Mouse (Mus musculus): ENCODE data around the gene Pde4d. TPM values are rescaled to one million over a fixed set of nuclear protein-coding genes. Genes with fewer than 3 reads are reported as not detected.
"Not testable (repeated sequence)": the region's sequence is repeated elsewhere in the genome, so short reads cannot be mapped to it uniquely, and the experiment has no call there.

Pde4d gene
- polyA plus RNA-seq, 1 experiment, result 56.2 TPM

DNA sequence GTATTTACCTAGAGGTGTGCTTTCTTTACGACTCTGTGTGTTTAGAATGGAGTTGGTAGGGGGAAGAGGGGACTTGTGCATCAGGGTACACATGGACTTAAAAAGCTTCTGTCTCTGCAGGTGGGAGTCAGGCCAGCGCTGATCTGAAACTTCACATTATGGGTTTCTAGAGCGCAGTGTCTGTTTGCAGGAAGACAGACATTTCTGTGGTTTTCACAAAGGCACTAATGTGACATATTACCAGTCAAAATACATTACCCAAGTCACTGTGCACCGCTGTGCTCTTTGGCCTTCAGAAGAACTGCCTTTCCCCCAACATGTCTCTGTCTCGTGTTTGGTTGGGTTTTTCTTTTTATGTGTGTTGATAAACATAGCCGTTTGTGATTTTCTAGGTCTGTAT lies 1395.1 kb downstream of the Pde4d start:
- Histone ChIP-seq H3K4me1 (ENCODE audit: control insufficient read depth, insufficient read depth, insufficient read length, low read length) (no peaks in the 10 kb centered on the region), H3K27ac (replicated peaks; ENCODE audit: low read depth, low read length) (no peak overlapping the region)

GRCm38 (mm10) chr13:109863826-109864225 lies 1414.1 kb downstream of the Pde4d start:
- H3K27ac ChIP-seq (replicated peaks; ENCODE audit: low read depth, low read length), result no peak overlapping the region
- no peaks in the 10 kb centered on the region for H3K4me1 ChIP-seq (ENCODE audit: control insufficient read depth, insufficient read depth, insufficient read length, low read length)
- no peak overlapping the region for H3K4me3 ChIP-seq (ENCODE audit: insufficient read depth, low read depth, low read length)

More for the DNA sequence above, 1395.1 kb downstream of the Pde4d start:
- H3K4me3 ChIP-seq (ENCODE audit: insufficient read depth, low read depth, low read length), result no peak overlapping the region

DNA sequence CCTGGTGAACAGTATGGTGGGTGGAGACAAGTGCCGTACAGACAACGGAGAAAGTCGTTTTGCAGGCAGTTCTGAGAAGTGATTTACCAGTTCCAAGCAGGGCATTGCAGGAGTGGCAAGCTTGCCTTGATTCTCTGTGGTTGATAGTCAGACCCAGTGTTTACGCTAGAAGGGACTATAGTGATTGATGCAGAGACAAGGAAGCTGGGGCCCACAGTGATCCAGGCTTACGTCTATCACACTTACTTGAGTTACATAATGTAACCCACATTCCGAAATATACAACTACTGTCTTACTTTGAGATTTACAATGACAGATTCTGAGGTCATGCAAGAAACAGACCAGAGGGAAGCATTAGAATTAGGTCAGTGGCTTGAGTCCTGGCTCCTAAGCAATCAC lies 1414.6 kb downstream of the Pde4d start:
- H3K27ac ChIP-seq (replicated peaks; ENCODE audit: low read depth, low read length), result no peak overlapping the region
- no peak overlapping the region for H3K4me3 ChIP-seq (ENCODE audit: insufficient read depth, low read depth, low read length)
- H3K4me1 ChIP-seq (ENCODE audit: control insufficient read depth, insufficient read depth, insufficient read length, low read length), result no peaks in the 10 kb centered on the region

DNA sequence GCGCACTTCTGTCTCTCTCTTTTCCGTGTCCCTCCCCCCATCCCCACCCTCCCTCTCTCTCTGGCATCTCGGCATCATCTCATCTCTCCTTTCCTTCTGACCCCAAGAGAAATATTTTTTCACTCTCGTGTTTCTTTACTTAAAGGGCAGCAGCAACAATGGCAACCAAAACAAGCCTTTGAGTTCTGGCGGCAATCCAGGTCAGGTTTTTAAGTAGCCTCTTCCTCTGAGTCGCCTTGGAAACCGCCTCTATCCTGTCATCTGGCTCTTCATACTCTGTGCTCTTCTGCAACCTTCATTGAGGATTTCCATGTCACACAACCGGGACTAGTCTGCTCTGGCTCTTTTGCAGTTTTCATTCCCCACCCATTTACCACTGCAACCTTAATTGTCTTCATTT lies 1430.6 kb downstream of the Pde4d start:
- no peak overlapping the region for H3K4me3 ChIP-seq (ENCODE audit: insufficient read depth, low read depth, low read length)
- no peak overlapping the region for H3K27ac ChIP-seq (replicated peaks; ENCODE audit: low read depth, low read length)
- H3K4me1 ChIP-seq (ENCODE audit: control insufficient read depth, insufficient read depth, insufficient read length, low read length), result peaks cover 6% of the 10 kb centered on the region; the same call in 1 of the 2 replicates

GRCm38 (mm10) chr13:109881161-109881857 lies 1431.6 kb downstream of the Pde4d start:
- 0 out of 2 replicates have a peak overlapping the region, but pooled peaks have one; percentile 26 for H3K27ac ChIP-seq (replicated peaks; ENCODE audit: low read depth, low read length)
- peaks cover 6% of the 10 kb centered on the region; the same call in 1 of the 2 replicates for H3K4me1 ChIP-seq (ENCODE audit: control insufficient read depth, insufficient read depth, insufficient read length, low read length)
- no peak overlapping the region for H3K4me3 ChIP-seq (ENCODE audit: insufficient read depth, low read depth, low read length)

GRCm38 (mm10) chr13:109883636-109884035 lies 1433.9 kb downstream of the Pde4d start:
- no peak overlapping the region; the same call in 1 of the 2 replicates for H3K27ac ChIP-seq (replicated peaks; ENCODE audit: low read depth, low read length)
- H3K4me1 ChIP-seq (ENCODE audit: control insufficient read depth, insufficient read depth, insufficient read length, low read length), result peaks cover 6% of the 10 kb centered on the region
- H3K4me3 ChIP-seq (ENCODE audit: insufficient read depth, low read depth, low read length), result no peak overlapping the region

- peaks cover 8% of the 10 kb centered on the region for H3K4me1 ChIP-seq (ENCODE audit: control insufficient read depth, insufficient read depth, insufficient read length, low read length)
- H3K27ac ChIP-seq (replicated peaks; ENCODE audit: low read depth, low read length), result no peak overlapping the region
- no peak overlapping the region for H3K4me3 ChIP-seq (ENCODE audit: insufficient read depth, low read depth, low read length)
Observed at GRCm38 (mm10) chr13:109884812-109885211, 1435.1 kb downstream of the Pde4d start.

DNA sequence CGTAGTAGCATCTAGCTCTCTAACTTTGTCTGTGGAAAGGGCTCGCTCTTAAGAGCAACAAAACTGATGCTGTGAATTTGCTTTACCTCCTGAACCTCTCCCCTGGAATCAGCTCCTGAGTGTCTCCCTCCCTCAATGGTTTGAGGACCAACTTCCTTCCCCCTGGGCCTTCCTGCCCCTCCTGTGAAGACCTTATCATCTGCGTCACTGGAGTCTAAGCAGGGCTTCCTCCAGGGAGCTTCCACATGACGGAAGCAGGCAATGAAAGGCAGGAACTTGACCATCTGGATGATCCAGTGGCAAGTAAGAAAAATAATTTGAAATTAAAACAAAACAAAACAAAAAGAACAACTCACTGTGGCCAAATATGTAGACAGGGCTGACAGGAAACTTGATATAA lies 1438.5 kb downstream of the Pde4d start:
- Histone ChIP-seq H3K27ac (replicated peaks; ENCODE audit: low read depth, low read length) (peak overlapping the region; percentile 41), H3K4me3 (ENCODE audit: insufficient read depth, low read depth, low read length) (no peak overlapping the region)

DNA sequence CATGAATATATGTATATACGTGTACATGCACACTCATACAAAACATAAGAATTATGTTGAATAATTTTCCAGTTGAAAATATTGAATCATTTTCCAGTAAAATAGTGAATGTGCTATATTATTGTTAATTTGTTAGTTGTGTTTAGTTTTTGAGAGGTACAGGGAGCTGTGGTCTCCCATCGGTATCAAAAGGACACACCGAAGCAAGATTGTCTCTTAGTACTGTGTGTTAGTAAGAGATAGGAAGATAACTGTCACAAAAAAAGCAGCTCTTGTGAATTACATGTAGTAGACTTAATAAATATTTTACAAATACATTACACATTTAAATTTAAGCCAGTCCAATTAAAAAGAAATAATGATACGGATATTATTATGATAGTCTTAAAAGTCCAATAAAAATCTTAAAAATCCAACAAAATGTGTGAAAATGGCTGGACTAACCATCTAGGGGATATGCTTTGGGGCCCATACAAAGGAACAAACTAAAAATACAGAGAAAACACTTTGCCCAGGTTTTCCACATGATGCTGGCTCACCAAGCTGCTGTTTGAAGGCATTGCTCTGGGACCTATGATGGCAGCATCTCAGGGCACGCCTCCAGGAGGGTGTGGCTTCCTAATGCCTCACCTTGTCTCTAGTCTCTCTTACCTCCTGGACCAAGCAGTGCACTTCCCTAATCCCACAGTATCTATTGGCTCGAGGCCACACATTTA lies 1441.6 kb downstream of the Pde4d start:
- Histone ChIP-seq H3K27ac (replicated peaks; ENCODE audit: low read depth, low read length) (no peak overlapping the region), H3K4me3 (ENCODE audit: insufficient read depth, low read depth, low read length) (no peak overlapping the region), H3K4me1 (ENCODE audit: control insufficient read depth, insufficient read depth, insufficient read length, low read length) (peaks cover 2% of the 10 kb centered on the region; the same call in 1 of the 2 replicates)

More for the DNA sequence above, 1438.5 kb downstream of the Pde4d start:
- H3K4me1 ChIP-seq (ENCODE audit: control insufficient read depth, insufficient read depth, insufficient read length, low read length), result peaks cover 2% of the 10 kb centered on the region; the same call in 1 of the 2 replicates

DNA sequence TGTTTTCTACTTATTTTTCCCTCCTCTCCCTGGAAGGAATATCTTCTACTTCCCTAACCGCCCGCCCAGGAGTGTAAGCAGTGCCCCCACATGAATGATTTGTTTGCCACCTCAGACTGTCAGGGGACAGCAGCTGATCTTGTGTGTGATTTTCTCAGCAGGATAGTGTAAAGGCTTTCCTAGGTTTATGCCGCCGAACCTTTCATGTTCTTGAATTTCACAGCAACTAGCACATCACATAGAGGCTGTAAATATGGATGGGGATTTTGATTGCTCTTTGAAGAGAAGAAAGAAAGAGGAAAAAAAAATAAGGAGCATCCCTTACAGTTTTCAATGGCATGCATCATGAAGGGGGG lies 1442.1 kb downstream of the Pde4d start:
- Histone ChIP-seq H3K4me1 (ENCODE audit: control insufficient read depth, insufficient read depth, insufficient read length, low read length) (peaks cover 2% of the 10 kb centered on the region; the same call in 1 of the 2 replicates), H3K27ac (replicated peaks; ENCODE audit: low read depth, low read length) (no peak overlapping the region), H3K4me3 (ENCODE audit: insufficient read depth, low read depth, low read length) (no peak overlapping the region)

DNA sequence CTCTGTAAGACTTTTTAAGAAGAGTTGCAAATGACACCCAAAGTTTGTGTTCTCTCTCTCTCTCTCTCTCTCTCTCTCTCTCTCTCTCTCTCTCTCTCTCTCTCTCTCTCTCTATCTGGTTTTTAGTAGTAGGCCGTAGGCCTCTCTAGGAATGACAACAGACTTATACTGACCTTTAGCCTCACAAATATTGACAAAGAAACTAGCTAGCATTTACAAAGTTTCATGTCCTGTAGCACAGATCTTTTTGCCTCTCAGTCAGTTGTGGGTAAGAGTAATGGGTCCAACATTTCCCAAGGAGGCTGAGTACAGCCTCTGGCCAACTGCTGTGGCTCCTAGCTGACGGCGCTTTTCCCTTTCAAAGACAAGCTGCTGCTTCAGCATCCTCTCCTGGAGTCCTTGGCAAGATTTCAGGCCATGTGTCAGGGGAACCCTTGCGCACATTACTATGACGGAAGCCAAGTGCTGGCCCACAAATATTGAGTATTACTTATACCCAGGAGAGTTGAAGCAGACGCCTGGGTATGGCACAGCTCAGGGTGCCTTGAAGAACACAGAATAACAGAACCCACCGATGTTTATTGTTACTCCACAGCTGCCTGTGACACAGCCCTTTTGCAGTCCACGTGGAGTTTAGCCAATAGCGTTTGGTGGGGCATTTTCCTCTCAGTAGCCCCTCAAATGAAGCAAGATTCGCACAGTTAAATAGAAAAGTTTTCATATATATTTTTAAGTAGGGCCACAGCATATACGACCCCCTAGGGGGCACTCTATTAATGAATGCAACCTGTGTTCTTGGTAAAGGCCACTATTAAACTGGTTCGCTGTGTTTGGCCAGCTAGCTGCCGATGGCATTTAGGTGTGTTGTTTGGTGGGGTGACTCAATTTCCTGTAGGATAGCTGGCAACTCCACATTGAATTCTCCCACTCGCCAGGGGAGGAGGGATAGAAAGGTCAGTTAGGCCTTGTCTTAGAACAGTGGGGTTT lies 1450.0 kb downstream of the Pde4d start:
- peak overlapping the region; percentile 19; the same call in 1 of the 2 replicates for H3K27ac ChIP-seq (replicated peaks; ENCODE audit: low read depth, low read length)
- no peak overlapping the region for H3K4me3 ChIP-seq (ENCODE audit: insufficient read depth, low read depth, low read length)
- H3K4me1 ChIP-seq (ENCODE audit: control insufficient read depth, insufficient read depth, insufficient read length, low read length), result 0 out of 2 replicates have a peak, but pooled peaks cover 3% of the 10 kb centered on the region

DNA sequence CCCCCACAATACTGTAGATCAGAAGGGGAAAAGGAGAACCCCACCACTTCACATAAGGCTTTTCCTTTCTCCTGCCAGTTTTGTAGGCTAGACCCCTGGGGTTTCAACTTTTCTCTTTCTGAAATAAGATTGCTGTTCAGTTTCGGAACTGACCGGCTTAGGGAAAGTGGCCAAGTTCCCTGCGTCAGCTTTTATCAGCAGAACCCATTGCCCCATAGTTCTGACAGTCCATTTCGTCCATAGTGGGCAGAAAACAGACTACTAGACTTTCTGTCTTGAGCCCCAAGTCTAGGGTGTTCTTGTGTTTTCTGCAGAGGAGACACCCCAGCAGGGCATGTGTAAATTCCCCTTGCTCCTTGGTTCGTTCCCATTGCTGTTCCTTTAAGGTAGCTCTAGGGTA lies 1452.1 kb downstream of the Pde4d start:
- H3K4me1 ChIP-seq (ENCODE audit: control insufficient read depth, insufficient read depth, insufficient read length, low read length), result 0 out of 2 replicates have a peak, but pooled peaks cover 3% of the 10 kb centered on the region
- peak overlapping the region; percentile 63 for H3K27ac ChIP-seq (replicated peaks; ENCODE audit: low read depth, low read length)
- H3K4me3 ChIP-seq (ENCODE audit: insufficient read depth, low read depth, low read length), result peak overlapping the region; percentile 76

DNA sequence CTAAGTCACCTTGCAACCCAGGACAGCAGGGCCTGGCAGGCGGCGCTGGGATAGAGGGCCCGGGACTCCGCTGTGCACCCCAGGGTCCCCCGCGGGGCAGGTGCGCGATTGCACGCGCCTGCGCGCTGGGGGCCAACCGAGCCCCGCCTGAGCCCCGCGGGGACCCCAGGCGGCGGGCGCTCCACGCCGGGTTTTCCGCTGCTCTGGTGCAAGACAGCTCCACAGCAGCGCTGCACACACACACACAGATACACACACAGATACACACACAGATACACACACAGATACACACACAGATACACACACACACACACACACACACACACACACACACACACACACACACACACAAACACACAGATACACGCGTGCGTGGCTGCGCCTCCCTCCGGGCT lies 1452.7 kb downstream of the Pde4d start:
- H3K4me3 ChIP-seq (ENCODE audit: insufficient read depth, low read depth, low read length), result peak overlapping the region; percentile 76
- peak overlapping the region; percentile 65 for H3K27ac ChIP-seq (replicated peaks; ENCODE audit: low read depth, low read length)
- H3K4me1 ChIP-seq (ENCODE audit: control insufficient read depth, insufficient read depth, insufficient read length, low read length), result not testable (repeated sequence)

DNA sequence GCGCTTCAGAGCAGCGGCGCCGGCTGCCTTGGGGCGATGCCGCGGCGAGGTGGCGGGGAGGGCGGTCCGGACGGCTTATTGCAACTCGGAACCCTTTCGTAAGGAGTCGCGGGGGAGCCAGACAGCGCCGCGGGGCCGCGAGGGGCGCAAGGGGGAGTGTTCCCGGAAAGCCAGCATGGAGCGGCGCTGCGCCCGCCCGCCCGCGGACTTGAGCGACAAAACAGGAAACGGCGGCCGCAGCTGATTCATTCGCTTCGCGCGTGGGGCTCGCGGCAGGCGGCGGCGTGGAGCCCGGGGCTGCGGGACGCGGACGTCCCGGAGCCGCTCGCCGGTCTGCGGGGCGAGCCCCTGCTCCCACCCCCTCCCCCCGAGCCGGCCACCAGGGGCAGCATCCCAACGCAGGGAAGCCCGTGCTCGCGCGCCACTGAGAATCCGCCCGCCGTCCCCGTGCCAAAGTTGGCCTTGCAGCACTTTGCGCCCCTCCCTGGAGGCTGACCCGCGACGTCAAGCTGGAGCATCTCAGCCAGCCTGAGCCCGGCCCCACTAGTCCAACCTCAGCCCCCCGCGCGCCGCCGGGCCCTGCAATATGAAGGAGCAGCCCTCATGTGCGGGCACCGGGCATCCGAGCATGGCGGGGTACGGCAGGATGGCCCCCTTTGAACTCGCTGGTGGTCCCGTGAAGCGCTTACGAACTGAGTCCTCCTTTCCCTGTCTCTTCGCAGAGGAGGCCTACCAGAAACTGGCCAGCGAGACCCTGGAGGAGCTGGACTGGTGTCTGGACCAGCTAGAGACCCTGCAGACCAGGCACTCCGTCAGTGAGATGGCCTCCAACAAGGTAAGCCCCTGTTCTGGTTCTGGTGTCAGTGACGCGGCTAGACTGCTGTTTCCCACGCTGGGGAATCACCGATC lies 1453.4 kb downstream of the Pde4d start:
- 0 out of 2 replicates have a peak, but pooled peaks cover 3% of the 10 kb centered on the region for H3K4me1 ChIP-seq (ENCODE audit: control insufficient read depth, insufficient read depth, insufficient read length, low read length)
- peak overlapping the region; percentile 66 for H3K27ac ChIP-seq (replicated peaks; ENCODE audit: low read depth, low read length)
- H3K4me3 ChIP-seq (ENCODE audit: insufficient read depth, low read depth, low read length), result peak overlapping the region; percentile 76

Measured in brown adipose tissue, adult 24 weeks (tissue).